Mouse (Mus musculus): ENCODE results near the gene Zfp319. TPM values are rescaled to one million over a fixed set of nuclear protein-coding genes. Genes with fewer than 3 reads are reported as not detected.

The Zfp319 gene
- polyA plus RNA-seq (2015; fragmentation: Nextera tagmentation; extraction: Ambion mirVana): 1.7 and 2.0 TPM in 2 replicates

DNA sequence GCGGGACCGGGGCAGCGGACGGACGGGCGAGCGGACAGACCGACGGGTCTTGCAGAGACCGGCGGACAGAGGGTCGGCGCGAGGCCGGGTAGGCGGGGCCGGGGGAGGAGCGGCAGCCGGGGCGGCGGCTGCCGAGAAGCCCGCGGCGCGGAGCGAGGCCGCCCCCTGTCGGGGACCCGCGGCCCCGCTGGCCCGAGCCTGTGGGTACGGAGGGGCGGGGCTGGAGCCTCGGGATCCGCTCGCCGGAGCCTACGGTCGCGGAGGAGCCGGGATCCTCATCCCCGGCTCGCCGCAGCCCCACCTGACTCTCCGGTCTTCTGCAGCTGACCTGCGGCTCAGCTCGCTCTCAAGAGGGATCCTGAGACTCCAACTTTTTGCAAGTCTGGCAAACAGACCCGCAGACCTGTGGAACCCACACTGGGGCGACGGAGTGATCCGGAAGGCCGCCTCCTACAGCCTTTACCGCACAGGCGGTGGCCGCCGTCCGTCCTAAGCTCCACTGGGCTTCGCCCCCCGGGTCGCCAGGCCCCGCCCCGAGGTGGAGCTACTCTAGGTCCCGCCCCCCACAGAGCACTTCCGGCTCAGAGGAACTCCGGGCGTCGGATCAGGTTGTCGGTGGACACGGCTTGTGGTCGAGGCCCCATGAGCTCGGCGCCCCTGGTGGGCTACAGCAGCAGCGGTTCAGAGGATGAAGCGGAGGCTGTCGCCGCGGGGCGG is at the start of gene Zfp319, which contains the start of gene Usb1:
TSS of gene Zfp319 (minus strand) at position 231 of the 717 bp plus-strand sequence.
TSS of gene Usb1 (plus strand) at position 565 of the 717 bp plus-strand sequence.

DNA sequence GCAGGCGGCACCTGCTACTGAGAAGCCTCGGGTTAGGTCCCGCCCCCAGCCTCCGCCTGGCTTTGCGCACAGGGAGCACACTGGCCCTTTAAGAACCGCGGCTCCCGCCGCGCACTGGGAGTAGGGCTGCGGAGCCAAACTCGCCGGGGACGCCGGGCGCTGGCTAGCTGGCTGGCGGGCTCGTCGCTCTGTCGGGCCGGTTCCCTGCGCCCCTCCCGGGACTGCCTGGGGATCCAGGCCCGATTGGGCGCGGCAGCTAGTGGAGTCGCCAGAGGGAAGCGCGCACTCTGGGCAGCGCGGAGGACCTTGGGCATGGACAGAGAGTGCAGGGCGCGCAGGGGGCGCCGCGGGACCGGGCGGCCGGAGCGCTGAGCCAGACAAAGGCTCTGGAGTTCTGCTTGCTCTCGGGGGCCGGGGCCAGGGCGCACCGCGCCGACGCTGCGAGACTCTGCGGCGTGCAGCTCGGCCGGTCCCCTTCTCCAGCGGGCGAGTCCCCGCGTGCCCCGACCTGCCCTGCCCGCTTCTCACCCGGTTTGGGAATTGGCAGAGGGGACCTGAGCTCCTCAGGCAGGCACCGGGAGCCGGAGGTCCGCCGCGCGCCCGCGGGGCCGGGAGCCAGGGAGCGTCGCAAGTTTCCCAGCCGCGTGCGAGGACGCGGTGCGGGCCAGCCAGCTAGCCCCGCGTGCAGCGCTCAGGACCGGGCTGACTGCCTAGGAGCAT is 20.6 kb upstream of the Zfp319 start, which contains the start of gene Mmp15:
TSS of gene Mmp15 (plus strand) at position 118 of the 720 bp plus-strand sequence.

DNA sequence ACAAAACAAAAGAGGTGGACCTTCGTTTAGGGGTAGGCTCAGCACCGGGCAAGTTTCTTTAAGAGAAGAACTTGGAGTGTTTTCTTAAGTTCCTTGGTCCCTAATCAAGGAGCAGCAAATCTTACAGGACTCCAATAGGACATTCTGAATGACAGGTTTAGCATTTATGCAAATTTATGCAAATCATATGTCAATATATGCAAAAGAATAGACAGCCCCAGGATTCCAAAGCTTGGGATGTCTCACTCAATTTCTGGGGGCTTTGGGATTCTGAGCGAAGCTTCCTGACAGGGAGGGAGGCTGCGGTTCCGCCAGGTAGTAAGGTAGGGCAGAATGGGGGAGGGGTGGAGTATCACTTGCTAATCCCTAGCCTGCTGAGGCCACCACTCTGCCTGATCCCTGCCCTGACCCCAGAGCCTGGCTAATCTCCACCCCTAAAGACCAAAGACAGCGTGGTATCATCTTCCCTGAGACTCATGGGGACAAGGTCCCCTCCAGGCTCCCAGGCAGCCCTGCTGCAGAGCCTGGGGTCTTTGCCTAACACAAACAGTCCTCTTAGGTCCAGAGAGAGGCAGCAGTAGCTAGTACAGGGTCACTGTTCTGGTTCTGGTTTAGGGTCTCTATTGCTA is 21.3 kb downstream of the Zfp319 start, which contains the start of gene Tepp:
TSS of gene Tepp (plus strand) at position 225 of the 629 bp plus-strand sequence.

DNA sequence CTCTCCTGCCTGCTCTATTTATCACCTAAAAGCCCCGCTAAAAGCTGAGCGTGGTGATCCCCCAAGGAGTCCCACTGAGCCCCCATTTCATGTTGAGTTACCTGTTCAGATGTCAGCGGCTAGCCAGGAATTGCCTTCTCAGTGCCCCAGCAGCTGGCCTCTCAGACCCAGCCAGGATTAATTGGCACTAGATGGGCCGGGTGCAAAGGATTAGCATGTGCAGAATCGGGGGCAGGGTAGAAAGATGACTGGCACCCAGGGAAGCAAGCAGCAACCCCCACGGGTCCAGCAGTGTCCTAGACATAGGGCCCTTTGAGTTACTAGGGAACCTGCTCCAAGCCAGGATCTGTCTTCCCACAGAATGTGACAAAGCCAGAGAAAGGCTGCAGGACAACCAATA is 25.3 kb downstream of the Zfp319 start, which contains the start of gene Cngb1:
TSS of gene Cngb1 (minus strand) at position 155 of the 400 bp plus-strand sequence.

Other genes with a start within 250 kb of the Zfp319 start
- gene Kifc3, start 129.1 kb downstream of the Zfp319 start, polyA plus RNA-seq (2015; fragmentation: Nextera tagmentation; extraction: Ambion mirVana): 4.4 and 6.2 TPM in 2 replicates
- gene Cngb1, start 25.4 kb downstream of the Zfp319 start, polyA plus RNA-seq (2015; fragmentation: Nextera tagmentation; extraction: Ambion mirVana): 0.61 and 1.3 TPM in 2 replicates
- 0.50 TPM in 1 of 2 replicates, not detected in the other for gene Tepp, start 21.4 kb downstream of the Zfp319 start, polyA plus RNA-seq (2015; fragmentation: Nextera tagmentation; extraction: Ambion mirVana)
- gene Usb1, start 334 bp upstream of the Zfp319 start, polyA plus RNA-seq (2015; fragmentation: Nextera tagmentation; extraction: Ambion mirVana): 14.3 and 16.1 TPM in 2 replicates
- gene Mmp15, start 20.3 kb upstream of the Zfp319 start, polyA plus RNA-seq (2015; fragmentation: Nextera tagmentation; extraction: Ambion mirVana): 2.9 and 4.4 TPM in 2 replicates
- gene Cfap20, start 102.9 kb upstream of the Zfp319 start, polyA plus RNA-seq (2015; fragmentation: Nextera tagmentation; extraction: Ambion mirVana): 70.0 and 79.3 TPM in 2 replicates
- 9.6 and 10.1 TPM in 2 replicates for gene Csnk2a2, start 158.1 kb upstream of the Zfp319 start, polyA plus RNA-seq (2015; fragmentation: Nextera tagmentation; extraction: Ambion mirVana)
- 0.10 TPM in 1 of 2 replicates, not detected in the other for gene Ccdc113, start 202.1 kb upstream of the Zfp319 start, polyA plus RNA-seq (2015; fragmentation: Nextera tagmentation; extraction: Ambion mirVana)
- not detected in 2 replicates for gene Prss54, start 244.4 kb upstream of the Zfp319 start, polyA plus RNA-seq (2015; fragmentation: Nextera tagmentation; extraction: Ambion mirVana)

All from spleen, postnatal 0 days (tissue).